Mouse (Mus musculus): Measurements from ENCODE around the gene Vps33b. TPM values are rescaled to one million over a fixed set of nuclear protein-coding genes. Genes with fewer than 3 reads are reported as not detected.
A peak's percentile ranks its signal among the peaks of the same experiment; 100 is the strongest.

Gene Vps33b
- total RNA-seq, 2 experiments from 2014 or later = 7.9 to 8.1 TPM

DNA sequence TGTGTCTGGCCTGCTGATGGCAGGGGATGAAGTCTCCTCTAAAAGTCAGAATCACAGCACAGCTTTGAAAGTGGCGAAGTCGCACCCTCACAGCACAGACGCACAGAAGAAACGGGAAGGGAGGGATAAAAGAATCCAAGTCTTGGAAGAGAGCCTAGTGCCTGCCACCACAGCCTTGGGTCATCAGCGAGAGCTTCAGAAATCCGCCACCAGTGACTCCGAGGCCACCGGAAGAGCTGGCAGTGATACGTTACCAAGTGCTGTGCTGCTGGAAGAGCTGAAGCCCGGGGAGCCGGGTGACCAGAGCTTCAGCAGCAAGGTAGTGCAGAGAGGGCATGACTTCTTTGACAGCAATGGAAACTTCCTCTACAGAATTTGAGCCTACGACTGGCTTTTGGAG lies 4.8 kb upstream of the Vps33b start:
- no peak for DNase-seq (ENCODE audit: low spot score in 2 of 2)

- DNase-seq (ENCODE audit: low spot score in 2 of 2) = no peak
These were observed 1.7 kb upstream of the Vps33b start for GRCm38 (mm10) chr7:80267764-80268163.

GRCm38 (mm10) chr7:80269751-80270255 lies 354 bp downstream of the Vps33b start:
- no peak for DNase-seq (ENCODE audit: low spot score in 2 of 2)

GRCm38 (mm10) chr7:80273456-80273855 lies 4.0 kb downstream of the Vps33b start:
- no peak for DNase-seq (ENCODE audit: low spot score in 2 of 2)

GRCm38 (mm10) chr7:80276374-80276773 lies 6.9 kb downstream of the Vps33b start:
- DNase-seq (ENCODE audit: low spot score in 2 of 2) = no peak

GRCm38 (mm10) chr7:80280032-80280431 lies 10.6 kb downstream of the Vps33b start:
- no peak for DNase-seq (ENCODE audit: low spot score in 2 of 2)

DNA sequence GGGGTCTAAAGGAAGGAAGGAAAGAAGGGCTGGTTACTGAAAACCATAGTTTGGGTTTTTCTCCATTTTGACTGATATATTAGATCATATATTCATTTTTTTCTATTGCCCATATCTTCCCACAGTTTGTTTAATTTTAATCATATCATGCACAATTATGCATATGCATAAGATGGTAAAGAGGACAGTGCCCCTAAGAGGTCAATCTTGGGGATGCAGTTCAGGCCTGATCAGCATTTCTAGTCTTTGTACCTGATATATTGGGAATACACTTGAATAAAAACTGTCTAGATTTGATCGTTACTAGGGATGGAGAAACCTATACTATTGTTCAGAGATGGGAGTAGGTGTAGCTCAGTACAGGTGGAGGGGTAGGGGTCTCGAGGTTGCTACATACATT lies 11.5 kb downstream of the Vps33b start:
- DNase-seq (ENCODE audit: low spot score in 2 of 2) = no peak

DNA sequence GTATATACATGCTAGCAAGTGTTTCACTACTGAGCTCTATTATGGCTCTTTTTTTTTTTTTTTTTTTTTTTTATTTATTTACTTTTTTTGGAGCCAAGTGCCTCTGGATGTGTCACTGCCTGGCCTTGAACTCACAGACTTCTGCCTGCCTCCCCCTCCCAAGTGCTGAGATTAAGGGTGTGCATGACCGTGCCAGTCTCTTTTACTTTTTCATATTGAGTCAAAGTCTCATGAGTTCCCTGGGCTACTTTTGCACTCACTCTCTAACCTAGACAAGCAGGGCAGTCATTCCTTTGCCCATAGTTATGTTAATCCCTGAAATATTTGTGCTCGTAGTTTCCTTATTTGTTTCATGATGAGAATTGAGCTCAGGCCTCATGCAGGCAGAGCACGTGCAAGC lies 12.2 kb downstream of the Vps33b start:
- no peak for DNase-seq (ENCODE audit: low spot score in 2 of 2)

DNA sequence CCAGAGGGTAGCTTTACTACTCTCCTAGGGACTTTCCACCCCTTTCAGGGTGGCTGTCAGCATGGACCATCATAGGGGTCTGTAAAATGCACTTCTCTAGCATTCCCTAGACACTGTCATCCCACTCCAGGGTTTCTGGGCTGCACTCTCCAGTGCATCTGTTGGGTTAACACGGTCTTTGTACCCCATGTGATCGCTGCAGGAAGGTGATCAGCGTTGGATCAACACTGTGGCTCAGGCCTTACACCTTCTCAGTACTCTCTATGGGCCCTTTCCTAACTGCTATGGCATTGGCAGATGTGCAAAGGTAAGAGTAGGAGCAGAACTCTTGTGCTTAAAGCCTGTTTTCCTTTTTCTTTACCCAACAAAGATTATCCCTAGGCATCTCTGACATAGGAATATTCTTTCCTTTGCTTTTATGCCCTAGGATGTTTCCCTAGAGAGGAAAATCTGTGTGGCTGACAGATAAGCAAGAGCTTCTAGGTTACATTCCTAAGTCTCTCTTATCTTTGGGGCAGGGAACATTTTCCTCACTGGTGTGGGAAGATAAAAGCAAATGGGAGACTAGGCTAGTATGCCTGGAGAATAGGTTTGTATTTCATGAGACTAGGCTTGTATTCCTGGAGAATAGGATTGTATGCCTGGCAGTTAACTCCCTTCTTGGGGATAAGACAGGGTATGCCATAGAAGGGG lies 13.9 kb downstream of the Vps33b start:
- no peak for DNase-seq (ENCODE audit: low spot score in 2 of 2)

DNA sequence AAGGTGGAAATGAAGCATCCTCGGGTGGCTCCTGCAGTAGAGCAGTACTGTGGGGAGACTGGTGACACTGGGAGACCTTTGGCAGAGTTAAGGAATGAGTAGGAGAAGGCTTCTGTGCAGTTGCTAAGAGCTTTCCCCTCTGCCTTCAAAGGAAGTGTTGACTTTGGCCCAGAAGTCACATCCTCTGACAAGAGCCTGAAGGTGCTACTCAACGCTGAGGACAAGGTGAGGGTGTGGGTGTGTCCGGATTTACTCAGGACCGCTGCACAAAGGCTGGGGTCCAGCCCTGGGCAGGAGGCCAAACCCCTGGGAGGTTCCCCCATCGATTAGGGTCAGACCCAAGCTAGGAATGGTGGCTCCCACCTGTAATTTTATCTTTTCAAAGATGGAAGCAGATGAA lies 14.9 kb downstream of the Vps33b start:
- DNase-seq (ENCODE audit: low spot score in 2 of 2) = no peak

DNA sequence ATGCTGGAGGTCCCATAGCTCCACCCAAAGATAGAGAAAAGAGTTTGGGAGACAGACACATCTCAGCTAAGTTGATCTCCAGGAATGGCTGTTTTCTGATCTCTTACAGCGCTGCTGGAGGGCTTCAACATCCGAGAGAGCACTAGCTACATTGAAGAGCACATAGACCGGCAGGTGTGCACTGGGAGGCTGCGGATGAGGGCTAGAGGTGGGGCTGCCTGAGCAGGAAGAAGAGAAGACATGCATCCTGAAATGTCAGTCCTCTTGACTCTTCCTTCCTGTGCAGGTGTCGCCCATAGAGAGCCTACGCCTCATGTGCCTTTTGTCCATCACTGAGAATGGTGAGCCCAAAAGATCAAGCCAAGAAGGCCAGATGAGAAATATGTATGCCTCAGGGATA lies 16.3 kb downstream of the Vps33b start:
- no peak for DNase-seq (ENCODE audit: low spot score in 2 of 2)

DNA sequence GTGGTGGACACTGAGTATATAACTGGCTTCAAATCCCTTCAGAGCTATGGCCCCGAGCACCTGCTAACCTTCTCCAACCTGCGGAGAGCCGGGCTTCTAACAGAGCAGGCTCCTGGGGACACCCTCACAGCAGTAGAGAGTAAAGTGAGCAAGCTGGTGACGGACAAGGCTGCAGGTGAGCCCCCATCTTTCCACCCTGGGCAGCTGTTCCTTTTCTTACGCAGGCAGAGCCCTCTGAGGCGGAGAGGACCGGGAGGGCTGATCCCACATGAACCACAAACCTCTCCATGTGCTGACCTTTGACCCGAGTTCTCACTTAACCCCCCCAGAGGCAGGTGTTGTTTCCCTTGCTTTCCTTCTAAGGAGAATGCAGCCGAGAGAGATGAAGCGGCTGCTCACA lies 18.3 kb downstream of the Vps33b start:
- no peak for DNase-seq (ENCODE audit: low spot score in 2 of 2)

DNA sequence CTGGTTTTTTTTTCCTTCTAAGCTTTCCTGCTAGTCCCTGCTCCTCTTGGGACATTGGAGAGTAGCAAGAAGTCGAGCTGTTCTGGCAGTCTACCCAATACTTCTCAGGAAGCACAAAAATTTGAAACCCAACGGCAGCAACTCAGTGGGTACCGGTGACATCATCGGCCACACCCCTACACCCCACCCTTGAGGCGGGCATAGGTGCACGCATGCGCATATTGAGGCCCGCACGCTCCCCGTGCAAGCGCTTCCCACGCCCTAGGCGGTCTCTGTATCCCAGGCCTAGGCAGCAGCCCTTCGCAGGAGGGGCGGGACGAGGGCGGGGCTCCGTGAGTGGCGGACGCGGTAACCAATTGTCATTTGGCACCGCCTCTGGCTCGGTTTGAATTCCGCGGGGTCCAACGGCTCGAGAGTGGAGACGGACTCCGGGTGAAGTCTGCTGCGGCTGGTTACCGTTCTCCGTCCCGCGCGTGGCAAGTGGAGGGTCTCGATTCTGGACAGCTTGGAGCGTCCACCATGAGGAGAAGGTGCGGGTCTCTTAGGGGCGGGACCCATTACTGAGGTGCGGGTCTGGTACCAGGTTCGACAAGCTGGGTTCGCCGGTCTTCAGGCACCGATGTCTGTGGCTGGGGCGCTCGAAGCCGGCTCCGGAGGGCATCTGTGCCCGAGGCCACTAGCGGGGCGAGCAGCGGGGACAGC lies 24.8 kb downstream of the Vps33b start, which contains the start of gene Prc1:
Prc1 (plus strand) TSS at position 389 of the 702 bp plus-strand sequence.
- DNase-seq (ENCODE audit: low spot score in 2 of 2) = peak; percentile 95 to 97

GRCm38 (mm10) chr7:80294764-80295648 lies 25.6 kb downstream of the Vps33b start:
- DNase-seq (ENCODE audit: low spot score in 2 of 2) = no peak

DNA sequence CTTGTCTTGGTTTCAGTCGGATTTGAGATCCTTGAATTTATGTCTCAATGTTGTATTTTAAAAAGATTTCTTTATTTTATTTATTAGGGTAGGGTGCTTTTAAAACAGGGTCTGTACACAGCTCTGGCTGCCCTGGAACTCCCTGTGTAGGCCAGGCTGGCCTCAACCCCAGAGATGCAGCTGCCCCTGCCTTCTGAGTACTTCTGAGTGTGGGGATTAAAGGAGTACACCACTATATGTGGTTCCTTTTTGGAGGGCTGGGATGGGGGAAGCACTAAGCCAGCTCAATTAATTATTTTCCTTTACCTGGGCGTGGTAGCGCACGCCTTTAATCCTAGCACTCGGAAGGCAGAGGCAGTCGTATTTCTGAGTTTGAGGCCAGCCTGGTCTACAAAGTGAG lies 27.0 kb downstream of the Vps33b start:
- no peak for DNase-seq (ENCODE audit: low spot score in 2 of 2)

- DNase-seq (ENCODE audit: low spot score in 2 of 2) = no peak
These were observed 27.6 kb downstream of the Vps33b start for GRCm38 (mm10) chr7:80297041-80297440.

DNA sequence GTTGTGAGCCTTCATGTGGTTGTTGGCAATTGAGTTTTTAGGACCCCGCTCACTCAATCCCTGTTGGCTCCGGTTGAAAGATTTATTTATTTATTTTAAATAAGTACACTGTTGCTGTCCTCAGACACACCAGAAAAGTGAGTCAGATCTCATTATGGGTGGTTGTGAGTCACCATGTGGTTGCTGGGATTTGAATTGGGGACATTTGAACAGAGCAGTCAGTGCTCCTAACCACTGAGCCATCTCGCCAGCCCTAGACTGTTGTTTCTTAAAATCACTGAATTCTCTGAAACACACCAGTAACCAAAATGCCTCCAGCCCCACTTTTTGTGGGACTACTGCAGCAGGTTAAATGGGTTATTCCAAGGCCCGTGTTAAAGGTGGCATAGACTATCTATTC lies 29.3 kb downstream of the Vps33b start:
- no peak for DNase-seq (ENCODE audit: low spot score in 2 of 2)

DNA sequence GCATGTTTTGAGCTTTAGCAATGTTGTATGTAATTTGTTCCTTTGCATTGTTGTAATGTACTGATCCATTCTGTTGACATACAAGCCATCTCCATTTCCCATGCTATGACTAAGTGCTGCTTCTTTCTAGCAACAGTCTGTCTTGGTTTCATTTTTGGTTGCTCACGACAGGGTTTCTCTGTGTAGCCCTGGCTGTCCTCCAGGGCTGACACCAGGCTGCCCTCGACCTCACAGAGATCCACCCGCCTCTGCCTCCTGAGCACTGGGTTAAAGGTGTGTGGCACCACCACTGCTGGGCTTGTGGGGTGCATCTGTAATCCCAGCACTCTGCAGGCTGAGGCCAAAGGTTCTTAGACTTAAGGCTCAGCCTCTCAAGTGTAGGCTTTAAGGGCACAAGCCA lies 30.1 kb downstream of the Vps33b start:
- DNase-seq (ENCODE audit: low spot score in 2 of 2) = no peak

GRCm38 (mm10) chr7:80301522-80301921 lies 32.1 kb downstream of the Vps33b start:
- DNase-seq (ENCODE audit: low spot score in 2 of 2) = no peak

- DNase-seq (ENCODE audit: low spot score in 2 of 2) = no peak
These were observed 38.3 kb downstream of the Vps33b start for GRCm38 (mm10) chr7:80307766-80308165.

GRCm38 (mm10) chr7:80310771-80311170 lies 41.3 kb downstream of the Vps33b start:
- no peak for DNase-seq (ENCODE audit: low spot score in 2 of 2)

DNA sequence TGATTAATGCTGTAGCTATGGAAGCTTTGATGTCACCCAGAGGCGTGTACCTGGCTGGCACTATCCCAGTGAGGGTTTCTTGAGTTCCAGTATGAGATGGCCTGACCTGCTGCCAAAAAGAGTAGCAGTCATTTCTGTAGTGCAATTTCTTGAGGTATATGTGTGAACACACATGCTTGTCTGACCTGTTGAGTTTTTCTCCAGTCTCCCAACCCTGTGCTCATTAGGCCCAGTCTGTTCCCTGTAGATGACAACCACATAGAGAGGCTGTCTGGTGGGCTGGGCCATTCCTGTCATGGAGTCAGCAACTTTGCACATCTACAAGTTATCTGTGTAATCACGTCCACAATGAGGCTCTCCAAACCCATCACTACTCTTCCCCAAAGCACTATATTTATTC lies 46.3 kb downstream of the Vps33b start:
- no peak for DNase-seq (ENCODE audit: low spot score in 2 of 2)
